Mouse (Mus musculus) 3T3-L1 (cell line): ENCODE measurements around the gene Spata2.

ENCODE experiments used
- DNase-seq: peaks from one replicate; pipeline ENCODE4 v3.0.0-alpha.2; 2015; ENCODE audit warnings: low read depth, low spot score

Gene Spata2

DNA sequence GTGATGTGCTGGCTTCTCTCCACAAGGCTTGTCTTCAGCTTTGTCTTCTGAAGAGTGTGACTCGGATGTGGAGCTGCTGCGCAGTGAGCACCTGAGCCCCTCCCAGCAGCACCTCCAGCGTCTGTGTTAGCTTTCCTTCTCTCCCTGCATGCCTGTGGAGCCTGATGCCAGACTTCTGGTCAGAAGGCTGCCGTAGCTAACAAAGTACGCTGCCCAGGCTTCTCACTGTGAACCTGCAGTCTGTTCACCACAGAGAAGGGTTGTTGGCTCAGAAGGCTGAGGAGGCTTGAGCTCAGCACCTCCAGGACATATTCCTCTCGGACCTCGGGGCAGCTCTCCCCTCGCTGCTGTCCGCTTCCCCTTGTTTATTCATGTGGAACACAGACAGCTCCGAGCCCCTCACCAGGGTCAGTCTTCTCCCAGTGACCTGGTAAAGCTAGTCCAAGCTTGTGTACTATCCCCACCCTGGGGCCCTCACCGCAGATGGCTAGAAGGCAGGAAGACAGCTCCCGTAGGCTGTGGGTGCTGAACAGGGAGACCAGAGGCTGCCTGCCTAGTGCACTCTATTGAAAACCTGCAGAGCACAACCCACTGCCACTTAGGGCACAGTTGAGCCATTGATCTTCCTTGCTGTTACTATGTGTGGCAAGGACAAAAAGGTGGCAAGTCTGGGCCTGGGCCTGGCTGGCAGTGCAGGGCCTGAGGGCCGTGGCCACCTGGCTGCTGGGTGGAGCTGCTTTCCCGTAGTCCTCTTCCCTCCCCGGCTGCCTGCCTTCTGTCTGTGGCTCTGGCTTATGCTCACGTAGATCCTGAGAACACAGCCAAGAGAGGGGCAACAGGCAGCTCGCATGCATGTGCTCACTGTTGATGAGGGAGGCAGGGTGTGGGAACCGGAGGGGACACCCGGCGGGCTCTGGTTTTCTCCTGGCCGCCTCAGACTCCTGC, 43.1 kb downstream of the Spata2 start:
- no peak for DNase-seq

DNA sequence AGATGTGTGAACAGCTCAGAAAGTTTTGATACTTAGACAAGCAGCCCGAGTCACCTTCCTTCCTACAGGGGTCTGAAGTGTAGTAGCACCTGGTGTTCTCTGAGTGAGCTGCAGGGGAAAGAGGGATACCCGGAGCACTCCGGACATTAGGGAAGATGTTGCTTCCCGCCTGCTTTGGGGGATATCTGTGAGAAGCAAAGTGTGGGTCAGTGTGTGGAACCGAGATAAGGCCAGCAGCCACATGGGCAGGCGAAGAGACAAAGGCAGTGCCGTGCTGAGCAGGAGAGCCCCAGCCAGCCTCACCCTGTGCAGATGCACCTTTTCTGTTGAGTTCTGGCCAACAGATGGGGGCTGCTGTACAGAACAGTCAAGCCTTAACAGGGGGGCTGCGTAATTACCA, 45.1 kb downstream of the Spata2 start:
- DNase-seq, result no peak

DNA sequence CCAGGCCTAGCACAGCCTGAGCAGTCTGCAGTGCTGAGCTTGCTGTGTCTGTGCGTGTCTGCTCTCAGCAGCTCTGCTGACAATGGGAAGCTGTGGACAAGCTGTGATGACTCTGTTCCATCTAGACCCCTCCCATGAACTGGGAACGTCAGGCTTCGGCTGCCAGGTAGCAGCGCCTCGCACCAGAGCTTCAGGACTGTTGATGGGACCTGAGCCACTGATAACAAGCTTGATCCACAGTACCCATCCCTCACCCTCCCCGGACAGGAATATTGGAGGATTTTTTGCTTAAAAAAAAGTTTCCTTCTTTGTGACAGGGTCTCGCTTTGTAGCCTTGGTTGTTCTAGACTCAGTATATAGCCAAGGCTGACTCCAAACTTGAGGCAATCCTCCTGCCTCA, 45.5 kb downstream of the Spata2 start:
- DNase-seq, result no peak

DNA sequence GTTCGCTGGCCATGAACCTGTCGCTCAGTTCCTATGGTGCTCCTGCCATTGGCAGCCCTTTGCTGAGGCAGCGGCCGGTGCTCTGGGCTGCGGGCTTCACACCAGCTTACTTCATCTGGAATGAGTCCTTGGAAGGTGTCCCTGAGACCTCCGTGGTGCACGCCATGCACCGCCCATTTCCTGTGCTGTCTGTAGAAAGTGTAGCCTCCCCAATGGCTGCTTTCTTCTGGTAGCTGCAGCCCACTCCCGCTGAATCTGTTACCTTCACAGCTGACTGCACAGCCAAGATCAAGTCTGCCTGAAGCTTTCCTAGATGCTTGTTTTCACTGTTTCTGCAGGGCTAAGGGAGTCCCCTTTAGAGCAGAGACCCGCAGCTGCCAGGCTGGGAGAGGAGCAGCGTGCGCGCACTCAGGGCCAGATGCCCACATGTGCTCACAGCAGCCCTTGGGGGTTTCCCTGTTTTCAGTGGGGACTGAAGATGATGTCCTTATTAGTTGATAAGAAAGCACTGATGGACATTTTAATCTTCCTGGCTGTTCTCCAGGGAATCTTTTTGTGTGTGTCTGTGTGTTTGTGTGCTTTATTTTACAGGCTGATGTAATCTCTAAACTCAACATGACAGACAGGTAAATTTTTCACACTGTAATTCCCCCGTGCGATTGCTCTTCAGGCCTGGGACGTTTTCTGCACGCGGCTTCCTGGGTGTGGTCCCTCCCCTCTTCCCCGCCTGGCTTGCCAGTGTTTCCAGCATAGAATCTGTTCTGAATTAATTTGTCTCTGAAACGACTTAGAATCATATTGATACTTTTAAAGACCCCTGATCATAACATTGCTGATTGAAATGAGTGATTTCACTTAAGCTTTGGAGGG, 46.5 kb downstream of the Spata2 start:
- no peak for DNase-seq

DNA sequence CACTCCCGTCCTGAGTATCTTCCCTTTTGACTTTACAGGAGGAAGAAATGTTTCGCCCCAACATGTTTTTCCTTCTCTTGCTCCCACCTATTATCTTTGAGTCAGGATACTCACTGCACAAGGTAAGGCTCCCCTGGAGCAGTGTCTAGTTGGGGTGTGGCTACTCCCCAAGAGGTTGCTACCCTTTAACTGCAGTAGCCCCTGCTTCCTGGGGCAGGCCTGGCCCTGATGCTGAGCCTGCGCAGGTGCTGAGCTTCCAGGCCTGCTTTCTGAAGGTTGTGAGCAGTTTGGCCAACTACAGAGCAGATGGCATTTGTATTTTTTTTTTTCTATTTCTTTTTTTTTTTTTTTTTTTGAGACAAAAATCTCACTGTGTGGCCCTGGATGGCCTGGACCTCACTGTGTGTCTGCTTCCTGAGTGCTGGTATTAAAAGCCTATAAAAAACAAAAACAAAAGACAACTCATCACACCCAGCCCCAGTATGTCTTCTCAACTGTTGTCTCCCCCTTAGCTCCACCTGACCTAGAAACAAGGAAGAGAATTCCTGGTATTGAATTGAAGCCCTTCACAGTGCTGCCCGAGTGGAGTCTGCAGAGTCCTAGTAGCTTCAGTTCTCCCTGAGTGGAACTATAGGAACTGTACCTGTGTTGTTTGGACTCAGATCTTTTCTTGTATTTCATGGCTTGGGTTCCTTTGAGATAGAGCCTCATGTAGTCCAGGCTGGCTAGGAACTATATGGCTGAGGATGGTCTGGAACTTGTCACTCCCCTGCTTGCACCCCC, 49.1 kb downstream of the Spata2 start:
- DNase-seq, result no peak

DNA sequence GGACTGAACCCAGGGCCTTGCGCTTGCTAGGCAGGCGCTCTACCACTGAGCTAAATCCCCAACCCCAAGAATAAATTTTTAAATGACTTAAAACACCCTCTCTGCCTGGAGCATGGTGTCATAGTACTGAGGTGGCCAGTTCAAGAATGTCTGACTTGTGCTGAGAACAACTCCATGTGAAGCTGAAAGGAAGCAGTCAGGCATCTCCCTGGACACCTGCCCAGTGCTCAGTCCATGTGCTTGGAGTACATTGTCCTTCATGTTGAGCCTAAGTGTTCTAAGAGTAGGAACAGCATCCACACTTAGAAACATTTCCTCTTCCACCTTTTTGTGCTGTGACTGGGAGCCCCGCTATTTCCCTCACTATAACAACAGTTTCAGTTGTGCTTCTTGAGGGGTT, 53.3 kb downstream of the Spata2 start:
- no peak for DNase-seq

DNA sequence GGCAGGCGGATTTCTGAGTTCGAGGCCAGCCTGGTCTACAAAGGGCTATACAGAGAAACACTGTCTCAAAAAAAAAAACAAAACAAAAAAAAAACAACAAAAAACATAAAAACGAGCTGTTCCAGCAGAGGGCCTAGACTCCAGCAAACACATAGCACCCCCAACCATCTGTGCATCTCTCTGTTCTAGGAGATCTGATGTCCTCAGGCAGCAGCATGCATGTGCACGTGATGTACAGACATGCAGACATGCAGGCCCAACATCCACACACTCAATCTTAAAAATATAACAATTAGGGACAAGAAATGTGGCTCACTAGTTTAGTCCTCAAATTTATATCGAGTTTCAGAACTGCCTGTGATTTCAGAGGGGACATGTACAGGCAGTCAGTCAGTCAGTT, 56.3 kb downstream of the Spata2 start:
- no peak for DNase-seq

DNA sequence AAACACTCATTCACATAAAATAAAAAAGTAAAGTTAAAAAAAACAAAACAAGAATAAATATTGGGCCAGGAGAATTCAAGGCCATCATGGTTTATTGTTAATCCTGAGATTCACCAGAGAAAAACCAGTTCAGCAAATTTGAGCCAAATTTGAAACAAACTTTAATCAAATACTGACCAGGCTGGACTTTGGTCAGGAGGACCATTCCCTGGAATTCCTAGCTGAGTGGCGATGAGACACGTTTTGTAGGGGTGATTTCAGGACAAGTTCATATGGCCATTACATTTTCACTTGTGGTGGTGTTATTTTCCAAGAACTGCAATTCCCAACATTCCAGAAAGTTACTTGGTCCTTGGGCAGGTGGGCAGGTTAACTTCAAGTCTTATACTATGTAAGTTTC, 57.1 kb downstream of the Spata2 start:
- no peak for DNase-seq

DNA sequence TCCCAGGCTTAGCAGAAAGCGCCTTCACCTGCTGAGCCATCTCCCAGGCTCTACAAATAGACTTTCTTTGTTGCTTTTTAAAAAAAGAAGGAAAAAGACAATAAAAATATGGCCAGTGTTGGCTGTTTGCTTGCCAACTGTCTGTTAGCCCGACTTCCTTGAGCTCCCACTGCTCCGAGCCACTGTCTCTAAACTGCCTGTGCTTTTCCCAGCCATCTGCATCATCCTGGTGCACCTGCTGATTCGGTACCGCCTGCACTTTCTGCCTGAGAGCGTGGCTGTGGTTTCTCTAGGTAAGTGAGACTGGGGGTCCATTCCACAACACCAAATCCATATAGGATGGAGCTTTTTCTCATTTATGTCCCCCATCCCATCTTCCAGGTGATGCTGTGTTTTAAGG, 58.1 kb downstream of the Spata2 start:
- no peak for DNase-seq

DNA sequence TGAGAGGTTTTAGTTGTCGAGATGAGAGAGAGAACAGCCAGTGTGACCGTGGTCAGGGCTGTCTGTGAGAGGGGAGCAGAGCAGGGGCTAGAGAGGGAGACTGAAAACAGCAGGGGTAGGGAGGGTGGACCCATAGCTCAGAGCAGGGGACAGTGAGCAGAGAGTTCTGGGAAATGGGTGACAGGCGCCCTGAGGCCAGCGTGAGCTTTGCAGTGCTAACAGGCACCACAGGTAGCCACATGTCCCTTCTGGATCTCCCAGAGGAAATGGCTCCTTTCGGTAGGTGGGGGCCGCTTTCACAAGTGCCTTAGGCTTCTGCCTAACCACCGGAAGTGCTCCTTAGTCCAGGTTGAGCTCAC, 61.3 kb downstream of the Spata2 start:
- no peak for DNase-seq
